9 mouse cellular contexts compared by ENCODE assay signal in genomic region chr5:112780383-112780782, GRCm38 (mm10).
DNase-seq lines count a peak whose midpoint lies in the region; ATAC-seq and TF ChIP-seq lines count a peak whose summit lies in the region.
"Had no signal": no experiment of that assay in that cellular context is flagged by ENCODE, and none has a peak within 500 bp of the region (broad histone marks: within the 10 kb centered on the region; RNA-seq: fewer than 3 reads in every experiment).

No protein-coding gene starts in this region.

- no peak for TF ChIP-seq CTCF in kidney, adult 2 months (conservative IDR thresholded peaks at IDR 0.05; ENCODE audit: insufficient read depth, insufficient read length, low read depth, low read length)

- no peaks in the 10 kb centered on the region; the same call in 1 of the 2 replicates for H3K9me3 ChIP-seq in intestine, embryonic 16.5 days (ENCODE audit: control insufficient read depth, low read length)
- H3K9me3 ChIP-seq: embryonic facial prominence, embryonic 12.5 days had no signal

- no peak for TF ChIP-seq POLR2A in kidney, adult 2 months (IDR thresholded peaks at IDR 0.05; ENCODE audit: low read depth, low read length)

- ATAC-seq in intestine, embryonic 16.5 days: no peak

- no peak overlapping the region for H3K27ac ChIP-seq in kidney, adult 2 months (ENCODE audit: insufficient read depth, low read depth, low read length)
- no peak overlapping the region for H3K27ac ChIP-seq in intestine, embryonic 16.5 days (ENCODE audit: low read length)
- H3K27ac ChIP-seq: embryonic facial prominence, embryonic 12.5 days had no signal

- no peaks in the 10 kb centered on the region for H3K36me3 ChIP-seq in kidney, adult 2 months (ENCODE audit: control insufficient read depth, insufficient read depth, low read length)
- H3K36me3 ChIP-seq in intestine, embryonic 16.5 days (ENCODE audit: control insufficient read depth, insufficient read depth, low read length): no peaks in the 10 kb centered on the region
- H3K36me3 ChIP-seq: embryonic facial prominence, embryonic 12.5 days had no signal

- no peak overlapping the region for H3K9ac ChIP-seq in intestine, embryonic 16.5 days (ENCODE audit: low read depth, low read length)
- H3K9ac ChIP-seq: embryonic facial prominence, embryonic 12.5 days had no signal

- no peak overlapping the region for H3K4me2 ChIP-seq in intestine, embryonic 16.5 days (ENCODE audit: low read depth, low read length)
- H3K4me2 ChIP-seq: embryonic facial prominence, embryonic 12.5 days had no signal

- no peaks in the 10 kb centered on the region for H3K4me1 ChIP-seq in kidney, adult 2 months (ENCODE audit: control insufficient read depth, insufficient read depth, low read length)
- H3K4me1 ChIP-seq in intestine, embryonic 16.5 days (ENCODE audit: control insufficient read depth, insufficient read depth, low read length): no peaks in the 10 kb centered on the region
- H3K4me1 ChIP-seq: embryonic facial prominence, embryonic 12.5 days had no signal

- DNase-seq in kidney, adult 2 months: peak; percentile 4
- DNase-seq in kidney, postnatal 14 days: no peak
- peak; percentile 60 to 61 for DNase-seq in cerebellum, adult 18-20 months
- peak; percentile 42 to 60 for DNase-seq in layer of hippocampus, adult 8-10 months (ENCODE audit: low spot score in 2 of 2)
- peak; percentile 43 to 61 for DNase-seq in lung, postnatal 4 days
- DNase-seq in thymus, adult 18-20 months: no peak
- no peak for DNase-seq in thymus, postnatal 0 days (ENCODE audit: low spot score)

- no peak overlapping the region for H3K4me3 ChIP-seq in kidney, adult 2 months (ENCODE audit: insufficient read depth, low read depth, low read length)
- H3K4me3 ChIP-seq in intestine, embryonic 16.5 days (ENCODE audit: low read length): no peak overlapping the region
- H3K4me3 ChIP-seq: embryonic facial prominence, embryonic 12.5 days had no signal

- 57% methylated on average over 5 of the region's 5 CpGs for WGBS in kidney, adult 2 months
- WGBS in intestine, embryonic 16.5 days: 60% methylated on average over 5 of the region's 5 CpGs

- H3K27me3 ChIP-seq in kidney, adult 2 months (replicated peaks; ENCODE audit: control insufficient read depth, insufficient read depth, low read length): no peaks in the 10 kb centered on the region; the same call in 1 of the 2 replicates
- H3K27me3 ChIP-seq in intestine, embryonic 16.5 days (replicated peaks; ENCODE audit: control insufficient read depth, insufficient read depth, low read length): no peaks in the 10 kb centered on the region
- H3K27me3 ChIP-seq: embryonic facial prominence, embryonic 12.5 days had no signal

Comparison
In these comparisons a context has a peak if more than half of its experiments do, and no peak if none do; other contexts are left out.
1. DNase-seq: peak in kidney, adult 2 months (single experiment), cerebellum, adult 18-20 months (2 of 2), layer of hippocampus, adult 8-10 months (2 of 2) and lung, postnatal 4 days (2 of 2); none in kidney, postnatal 14 days (single experiment), thymus, adult 18-20 months (0 of 2) and thymus, postnatal 0 days (single experiment).